ENCODE assay signal across 8 mouse cellular contexts in genomic region chrX:16619034-16619929, GRCm38 (mm10). TPM values are rescaled to one million over a fixed set of nuclear protein-coding genes. Genes with fewer than 3 reads are reported as not detected.
DNase-seq lines count a peak whose midpoint lies in the region; ATAC-seq and TF ChIP-seq lines count a peak whose summit lies in the region.

Gene Maoa, plus strand, starts transcription at chrX:16619698.

- peak within 1 kb of the TSS; percentile 41 for H3K4me3 ChIP-seq in hindbrain, embryonic 11.5 days (ENCODE audit: low read depth, low read length)
- peak within 1 kb of the TSS; percentile 47 for H3K4me3 ChIP-seq in lung, embryonic 14.5 days (ENCODE audit: low read depth, low read length)

- peak; percentile 84 for ATAC-seq in hindbrain, embryonic 11.5 days (ENCODE audit: low FRiP score)
- peak; percentile 91 for ATAC-seq in lung, embryonic 14.5 days (ENCODE audit: insufficient read depth)

- no peaks in the 10 kb centered on the region for H3K27me3 ChIP-seq in hindbrain, embryonic 11.5 days (ENCODE audit: control insufficient read depth, insufficient read depth, low read length)
- H3K27me3 ChIP-seq in lung, embryonic 14.5 days (ENCODE audit: insufficient read depth, low read length): no peaks in the 10 kb centered on the region

- peak within 1 kb of the TSS; percentile 67 for H3K4me2 ChIP-seq in hindbrain, embryonic 11.5 days (replicated peaks; ENCODE audit: low read depth, low read length)
- H3K4me2 ChIP-seq in lung, embryonic 14.5 days: peak within 1 kb of the TSS; percentile 75

- WGBS in hindbrain, embryonic 11.5 days: 10% methylated on average over 31 of the region's 33 CpGs
- WGBS in lung, embryonic 14.5 days: 12% methylated on average over 33 of the region's 33 CpGs

- TF ChIP-seq CTCF in lung, embryonic 14.5 days (IDR thresholded peaks at IDR 0.05; ENCODE audit: low read depth): no peak

- H3K9me3 ChIP-seq in hindbrain, embryonic 11.5 days (ENCODE audit: control insufficient read depth, low read length): no peaks in the 10 kb centered on the region
- no peaks in the 10 kb centered on the region for H3K9me3 ChIP-seq in lung, embryonic 14.5 days (ENCODE audit: low read depth, low read length)

- peak within 1 kb of the TSS; percentile 40; the same call in 1 of the 2 replicates for H3K9ac ChIP-seq in hindbrain, embryonic 11.5 days (ENCODE audit: low read depth, low read length)
- peak within 1 kb of the TSS; percentile 58 for H3K9ac ChIP-seq in lung, embryonic 14.5 days

- no peaks in the 10 kb centered on the region for H3K4me1 ChIP-seq in hindbrain, embryonic 11.5 days (replicated peaks; ENCODE audit: control insufficient read depth, insufficient read depth, low read length)
- no peaks in the 10 kb centered on the region for H3K4me1 ChIP-seq in lung, embryonic 14.5 days (ENCODE audit: insufficient read depth)

- peak within 1 kb of the TSS; percentile 25 for H3K27ac ChIP-seq in hindbrain, embryonic 11.5 days (ENCODE audit: low read depth, low read length)
- H3K27ac ChIP-seq in lung, embryonic 14.5 days (ENCODE audit: low read depth): peak within 1 kb of the TSS; percentile 67

- no peaks in the 10 kb centered on the region for H3K36me3 ChIP-seq in hindbrain, embryonic 11.5 days (ENCODE audit: control insufficient read depth, insufficient read depth, low read length)
- no peaks in the 10 kb centered on the region for H3K36me3 ChIP-seq in lung, embryonic 14.5 days (ENCODE audit: insufficient read depth)

- DNase-seq in R1 (ENCODE audit: low read depth, low spot score): peak; percentile 90
- DNase-seq in cerebellum, adult 9-10 months: peak; percentile 75
- peak; percentile 73 to 77 for DNase-seq in frontal cortex, postnatal 10 days (ENCODE audit: low spot score in 2 of 2)
- DNase-seq in hindbrain, embryonic 11.5 days (ENCODE audit: low spot score): peak; percentile 74
- DNase-seq in layer of hippocampus, adult 9-10 months (ENCODE audit: low spot score): peak; percentile 33
- peak; percentile 91 for DNase-seq in lung, embryonic 14.5 days
- peak; percentile 78 for DNase-seq in ovary, adult 18-20 months (ENCODE audit: low spot score)
- peak; percentile 9 to 21 for DNase-seq in thymus, postnatal 10 days (ENCODE audit: low spot score in 2 of 2)

RNA-seq across cellular contexts. Expression of gene Maoa, which starts in this region (rescaled TPM):
- polyA plus RNA-seq in hindbrain, embryonic 11.5 days (2014; fragmentation: Nextera tagmentation; extraction: Ambion mirVana): 11.7 and 11.8 TPM in 2 replicates
- polyA plus RNA-seq in lung, embryonic 14.5 days (2014; fragmentation: Nextera tagmentation; extraction: Ambion mirVana): 33.7 and 34.0 TPM in 2 replicates

Comparison
In these comparisons a context has a peak if more than half of its experiments do, and no peak if none do; other contexts are left out.
1. Peak in every context shown above with its lines: DNase-seq, ATAC-seq, H3K4me3 ChIP-seq and H3K27ac ChIP-seq.
2. DNase-seq: peak in every context shown above with its lines; median percentile 91 in lung, embryonic 14.5 days; 90 in R1; 78 in ovary, adult 18-20 months; 75 in cerebellum, adult 9-10 months; 75 in frontal cortex, postnatal 10 days; 74 in hindbrain, embryonic 11.5 days; 33 in layer of hippocampus, adult 9-10 months; 15 in thymus, postnatal 10 days.